Comparison of ENCODE assay signal across 23 mouse cellular contexts in genomic region chr13:16668652-16669051, GRCm38 (mm10).
"Had no signal": no experiment of that assay in that cellular context is flagged by ENCODE, and none has a peak within 500 bp of the region (broad histone marks: within the 10 kb centered on the region; RNA-seq: fewer than 3 reads in every experiment).

No protein-coding gene starts in this region.

- DNase-seq: gastrocnemius, postnatal 14 days; gastrocnemius, postnatal 36 days; heart, adult 11 months; heart, adult 2 months; heart, postnatal 14 days; heart, postnatal 36 days; kidney, adult 11 months; kidney, adult 2 months; kidney, adult 9 months; kidney, postnatal 14 days; kidney, postnatal 36 days had no signal

- H3K9me3 ChIP-seq: heart, embryonic 13.5 days; heart, embryonic 15.5 days; hindbrain, embryonic 13.5 days; hindbrain, embryonic 15.5 days; kidney, embryonic 15.5 days; limb, embryonic 13.5 days; limb, embryonic 15.5 days; liver, embryonic 12.5 days had no signal

- H3K4me3 ChIP-seq: heart, adult 2 months; heart, embryonic 13.5 days; heart, embryonic 15.5 days; hindbrain, embryonic 13.5 days; hindbrain, embryonic 15.5 days; kidney, embryonic 15.5 days; left cerebral cortex, adult 2 months; limb, embryonic 13.5 days; limb, embryonic 15.5 days; liver, embryonic 12.5 days had no signal

- H3K27me3 ChIP-seq: heart, embryonic 13.5 days; heart, embryonic 15.5 days; hindbrain, embryonic 13.5 days; hindbrain, embryonic 15.5 days; kidney, embryonic 15.5 days; limb, embryonic 13.5 days; limb, embryonic 15.5 days; liver, embryonic 12.5 days had no signal

- H3K27ac ChIP-seq: heart, adult 2 months; heart, embryonic 13.5 days; heart, embryonic 15.5 days; hindbrain, embryonic 13.5 days; hindbrain, embryonic 15.5 days; hindbrain, postnatal 0 days; kidney, embryonic 15.5 days; kidney, postnatal 0 days; left cerebral cortex, adult 2 months; limb, embryonic 13.5 days; limb, embryonic 15.5 days; liver, embryonic 12.5 days; liver, embryonic 14.5 days had no signal

- H3K36me3 ChIP-seq: heart, embryonic 13.5 days; heart, embryonic 15.5 days; hindbrain, embryonic 13.5 days; hindbrain, embryonic 15.5 days; kidney, embryonic 15.5 days; limb, embryonic 13.5 days; limb, embryonic 15.5 days; liver, embryonic 12.5 days had no signal

- H3K4me1 ChIP-seq: hindbrain, embryonic 13.5 days; hindbrain, embryonic 15.5 days; kidney, embryonic 15.5 days; limb, embryonic 13.5 days; limb, embryonic 15.5 days; liver, embryonic 12.5 days had no signal
